Mouse (Mus musculus): ENCODE results near the gene Kif13a. TPM values are rescaled to one million over a fixed set of nuclear protein-coding genes. Genes with fewer than 3 reads are reported as not detected.

Kif13a gene
- polyA plus RNA-seq, 1 experiment from 2014 or later: 10.1 TPM

DNA sequence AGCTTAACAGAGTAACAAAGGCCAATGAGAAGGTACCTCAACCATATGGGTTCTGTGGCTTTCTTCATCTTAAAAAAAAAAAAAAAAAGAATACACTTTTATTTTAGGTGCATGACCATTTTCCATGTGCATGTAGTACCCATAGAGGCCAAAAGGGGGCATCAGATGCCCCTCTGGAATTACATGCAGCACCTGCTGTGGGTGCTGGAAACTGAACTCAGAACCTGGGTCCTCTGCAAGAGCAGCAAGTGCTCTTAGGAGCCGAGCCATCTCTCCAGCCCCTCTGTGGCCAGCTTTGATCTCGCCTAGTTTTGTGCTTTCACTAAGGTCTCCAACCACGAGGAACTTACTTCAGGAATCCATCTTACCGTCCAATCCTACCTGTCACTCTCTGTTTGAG lies 77.2 kb downstream of the Kif13a start:
- Histone ChIP-seq H3K9me3 (ENCODE audit: low read length) (no peaks in the 10 kb centered on the region), H3K4me1 (ENCODE audit: insufficient read depth, low read length) (peaks cover 6% of the 10 kb centered on the region; the same call in 1 of the 2 replicates), H3K36me3 (ENCODE audit: insufficient read depth, low read length) (no peaks in the 10 kb centered on the region), H3K27ac (ENCODE audit: low read length) (no peak overlapping the region), H3K27me3 (ENCODE audit: insufficient read depth, low read length) (no peaks in the 10 kb centered on the region), H3K9ac (replicated peaks; ENCODE audit: low read length) (no peak overlapping the region), H3K4me2 (replicated peaks; ENCODE audit: low read depth, low read length) (no peak overlapping the region), H3K4me3 (ENCODE audit: low read length) (no peak overlapping the region)
- ATAC-seq (ENCODE audit: low FRiP score, low TSS enrichment): no peak
- WGBS: 93% methylated on average over 4 of the region's 4 CpGs

DNA sequence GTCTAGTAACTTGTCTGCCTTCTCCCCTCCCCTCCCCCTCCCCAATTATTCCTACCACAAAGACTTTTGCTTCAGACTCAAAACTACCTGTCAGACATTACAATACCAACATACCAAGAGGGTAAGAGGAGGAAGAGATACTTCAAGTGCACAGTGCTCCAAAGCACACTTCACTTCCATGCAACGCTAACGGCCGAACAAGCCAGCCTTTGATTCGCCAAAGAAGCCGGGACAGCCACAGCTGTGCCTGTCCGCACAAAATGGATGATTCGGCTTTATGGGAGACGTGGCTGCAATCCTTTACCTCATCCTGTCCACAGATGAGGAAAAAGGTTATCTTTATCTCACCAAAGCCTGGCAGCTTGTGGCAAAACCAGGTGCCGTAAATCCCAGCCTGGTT lies 84.2 kb downstream of the Kif13a start:
- WGBS: 90% methylated on average over 9 of the region's 9 CpGs
- no peak overlapping the region for H3K4me3 ChIP-seq (ENCODE audit: low read length)
- H3K27me3 ChIP-seq (ENCODE audit: insufficient read depth, low read length): no peaks in the 10 kb centered on the region
- no peak overlapping the region for H3K4me2 ChIP-seq (replicated peaks; ENCODE audit: low read depth, low read length)
- no peaks in the 10 kb centered on the region for H3K4me1 ChIP-seq (ENCODE audit: insufficient read depth, low read length)
- no peak for ATAC-seq (ENCODE audit: low FRiP score, low TSS enrichment)
- no peaks in the 10 kb centered on the region for H3K9me3 ChIP-seq (ENCODE audit: low read length)
- H3K9ac ChIP-seq (replicated peaks; ENCODE audit: low read length): no peak overlapping the region
- H3K36me3 ChIP-seq (ENCODE audit: insufficient read depth, low read length): no peaks in the 10 kb centered on the region
- no peak overlapping the region for H3K27ac ChIP-seq (ENCODE audit: low read length)

DNA sequence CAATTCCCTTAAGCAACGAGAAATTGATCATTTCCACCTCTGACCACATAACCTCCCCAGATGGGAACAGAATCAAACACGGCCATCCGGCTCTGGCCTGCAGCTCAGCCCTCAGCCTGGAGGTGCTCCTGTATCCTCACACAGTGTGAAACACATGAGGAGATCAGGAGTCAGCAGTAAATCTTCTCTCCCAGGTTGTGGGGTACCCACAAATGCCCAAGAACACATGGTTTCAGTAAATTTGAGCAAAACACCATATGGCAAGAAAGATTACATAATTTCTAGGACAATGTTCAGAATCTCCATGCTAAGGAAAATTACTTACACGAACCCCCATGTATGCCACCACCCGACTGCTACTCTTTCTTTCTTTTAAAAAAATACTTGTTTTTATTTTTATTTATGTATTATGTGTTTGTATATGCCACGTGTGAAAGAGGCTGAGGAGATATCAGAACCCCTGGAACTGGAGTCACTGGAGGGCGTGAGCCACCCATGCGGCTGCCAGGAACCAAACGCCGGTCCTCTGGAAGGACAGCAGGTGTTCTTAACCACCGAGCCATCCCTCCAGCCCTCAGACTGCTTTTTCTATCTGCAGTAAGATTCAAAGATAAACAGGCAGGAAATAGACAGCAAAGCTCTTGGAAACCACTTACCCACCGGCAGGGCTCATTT lies 85.0 kb downstream of the Kif13a start:
- Histone ChIP-seq H3K9me3 (ENCODE audit: low read length) (no peaks in the 10 kb centered on the region), H3K27me3 (ENCODE audit: insufficient read depth, low read length) (no peaks in the 10 kb centered on the region), H3K27ac (ENCODE audit: low read length) (no peak overlapping the region), H3K9ac (replicated peaks; ENCODE audit: low read length) (no peak overlapping the region), H3K4me1 (ENCODE audit: insufficient read depth, low read length) (no peaks in the 10 kb centered on the region), H3K4me3 (ENCODE audit: low read length) (no peak overlapping the region), H3K36me3 (ENCODE audit: insufficient read depth, low read length) (no peaks in the 10 kb centered on the region), H3K4me2 (replicated peaks; ENCODE audit: low read depth, low read length) (no peak overlapping the region)
- ATAC-seq (ENCODE audit: low FRiP score, low TSS enrichment): no peak
- whole genome bisulfite sequencing: 85% methylated on average over 12 of the region's 12 CpGs

DNA sequence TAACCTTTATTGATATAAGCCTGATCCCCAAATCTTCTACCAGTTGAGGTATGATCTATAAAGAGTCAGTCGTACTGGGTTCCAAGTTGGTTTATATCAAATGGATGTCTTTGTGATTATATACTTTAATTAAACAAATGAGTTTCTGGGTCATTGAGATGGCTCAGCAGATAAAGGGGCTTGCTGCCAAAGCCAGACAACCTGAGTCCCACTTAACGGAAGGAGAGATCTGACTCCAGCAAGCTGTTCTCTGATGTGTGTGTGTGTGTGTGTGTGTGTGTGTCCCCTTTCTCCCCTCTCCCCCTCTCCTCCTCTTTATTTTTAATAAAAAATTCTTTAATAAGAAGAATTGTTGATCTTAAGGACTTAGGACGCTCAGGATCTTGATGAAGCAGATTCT lies 86.0 kb downstream of the Kif13a start:
- 78% methylated on average over 3 of the region's 3 CpGs for WGBS
- Histone ChIP-seq H3K9me3 (ENCODE audit: low read length) (no peaks in the 10 kb centered on the region), H3K27ac (ENCODE audit: low read length) (no peak overlapping the region), H3K27me3 (ENCODE audit: insufficient read depth, low read length) (no peaks in the 10 kb centered on the region), H3K9ac (replicated peaks; ENCODE audit: low read length) (no peak overlapping the region), H3K4me1 (ENCODE audit: insufficient read depth, low read length) (no peaks in the 10 kb centered on the region), H3K4me2 (replicated peaks; ENCODE audit: low read depth, low read length) (no peak overlapping the region), H3K4me3 (ENCODE audit: low read length) (no peak overlapping the region), H3K36me3 (ENCODE audit: insufficient read depth, low read length) (no peaks in the 10 kb centered on the region)
- no peak for ATAC-seq (ENCODE audit: low FRiP score, low TSS enrichment)

DNA sequence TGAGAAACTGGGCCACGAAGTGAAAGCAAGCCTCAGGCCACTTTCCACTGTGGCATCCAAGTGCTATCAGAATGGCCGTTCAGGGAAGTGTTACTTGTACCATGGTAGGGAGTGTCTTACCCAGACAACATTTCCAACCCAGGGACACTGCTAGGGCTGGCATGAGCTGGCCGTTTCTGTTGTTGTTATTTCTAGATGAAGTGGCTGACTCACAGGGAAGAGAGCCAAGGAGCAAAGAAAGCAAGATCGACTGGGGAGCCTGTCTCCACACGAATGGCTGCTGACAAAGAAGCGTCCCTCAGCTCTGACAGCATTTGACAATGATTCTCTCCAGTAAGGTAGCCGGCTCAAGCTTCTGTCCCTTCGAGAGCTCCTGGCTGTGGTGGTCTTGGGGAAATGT lies 87.5 kb downstream of the Kif13a start:
- H3K27ac ChIP-seq (ENCODE audit: low read length): no peak overlapping the region
- H3K4me1 ChIP-seq (ENCODE audit: insufficient read depth, low read length): no peaks in the 10 kb centered on the region
- no peak overlapping the region for H3K4me3 ChIP-seq (ENCODE audit: low read length)
- no peaks in the 10 kb centered on the region for H3K36me3 ChIP-seq (ENCODE audit: insufficient read depth, low read length)
- no peak for ATAC-seq (ENCODE audit: low FRiP score, low TSS enrichment)
- H3K9me3 ChIP-seq (ENCODE audit: low read length): no peaks in the 10 kb centered on the region
- no peak overlapping the region for H3K9ac ChIP-seq (replicated peaks; ENCODE audit: low read length)
- no peaks in the 10 kb centered on the region for H3K27me3 ChIP-seq (ENCODE audit: insufficient read depth, low read length)
- no peak overlapping the region for H3K4me2 ChIP-seq (replicated peaks; ENCODE audit: low read depth, low read length)
- 78% methylated on average over 8 of the region's 8 CpGs for WGBS

DNA sequence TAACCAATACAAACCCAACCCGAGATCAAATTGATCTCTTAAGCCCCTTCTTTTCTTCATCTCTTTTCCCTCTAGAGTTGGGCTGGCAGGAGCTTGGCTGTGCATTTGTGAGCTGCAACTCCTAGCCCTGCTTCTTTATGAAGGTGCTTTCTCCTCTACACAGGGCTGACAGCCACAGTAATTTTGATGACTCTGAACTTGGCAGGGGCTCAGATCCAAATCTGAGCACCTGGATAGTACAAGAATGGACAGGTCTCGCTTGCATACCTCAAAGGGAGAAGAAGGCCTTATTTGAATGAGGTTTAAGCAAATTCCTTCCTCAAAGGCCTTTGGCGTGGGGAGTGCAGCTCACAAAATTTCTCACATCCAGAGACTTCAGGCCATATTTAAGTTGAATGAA lies 88.0 kb downstream of the Kif13a start:
- Histone ChIP-seq H3K27ac (ENCODE audit: low read length) (no peak overlapping the region), H3K4me2 (replicated peaks; ENCODE audit: low read depth, low read length) (no peak overlapping the region), H3K9me3 (ENCODE audit: low read length) (no peaks in the 10 kb centered on the region), H3K4me3 (ENCODE audit: low read length) (no peak overlapping the region), H3K27me3 (ENCODE audit: insufficient read depth, low read length) (no peaks in the 10 kb centered on the region), H3K36me3 (ENCODE audit: insufficient read depth, low read length) (no peaks in the 10 kb centered on the region), H3K9ac (replicated peaks; ENCODE audit: low read length) (no peak overlapping the region), H3K4me1 (ENCODE audit: insufficient read depth, low read length) (no peaks in the 10 kb centered on the region)
- 89% methylated on average over 3 of the region's 3 CpGs for WGBS
- ATAC-seq (ENCODE audit: low FRiP score, low TSS enrichment): no peak

DNA sequence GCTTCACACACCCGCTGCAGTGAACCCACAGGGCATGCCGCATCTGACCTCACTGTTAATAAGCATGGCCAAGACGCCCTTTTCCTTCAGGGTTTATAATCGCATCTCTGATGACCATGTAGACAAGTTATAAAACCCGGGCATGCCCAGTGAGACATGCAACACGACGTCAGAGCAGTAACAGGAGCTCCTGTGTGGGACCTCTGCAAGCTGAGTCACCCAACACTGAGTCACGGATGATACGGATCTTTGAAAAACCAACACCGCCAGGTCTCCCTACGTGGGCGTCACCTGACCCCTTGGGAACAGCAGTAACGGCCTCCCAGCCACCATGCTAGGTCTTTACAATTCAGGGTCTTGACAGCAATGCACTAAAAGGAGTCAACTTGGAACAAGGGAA lies 89.0 kb downstream of the Kif13a start:
- Histone ChIP-seq H3K27me3 (ENCODE audit: insufficient read depth, low read length) (no peaks in the 10 kb centered on the region), H3K9me3 (ENCODE audit: low read length) (no peaks in the 10 kb centered on the region), H3K27ac (ENCODE audit: low read length) (no peak overlapping the region), H3K9ac (replicated peaks; ENCODE audit: low read length) (no peak overlapping the region), H3K4me1 (ENCODE audit: insufficient read depth, low read length) (no peaks in the 10 kb centered on the region), H3K4me2 (replicated peaks; ENCODE audit: low read depth, low read length) (no peak overlapping the region), H3K36me3 (ENCODE audit: insufficient read depth, low read length) (no peaks in the 10 kb centered on the region), H3K4me3 (ENCODE audit: low read length) (no peak overlapping the region)
- 68% methylated on average over 13 of the region's 13 CpGs for WGBS
- ATAC-seq (ENCODE audit: low FRiP score, low TSS enrichment): no peak

DNA sequence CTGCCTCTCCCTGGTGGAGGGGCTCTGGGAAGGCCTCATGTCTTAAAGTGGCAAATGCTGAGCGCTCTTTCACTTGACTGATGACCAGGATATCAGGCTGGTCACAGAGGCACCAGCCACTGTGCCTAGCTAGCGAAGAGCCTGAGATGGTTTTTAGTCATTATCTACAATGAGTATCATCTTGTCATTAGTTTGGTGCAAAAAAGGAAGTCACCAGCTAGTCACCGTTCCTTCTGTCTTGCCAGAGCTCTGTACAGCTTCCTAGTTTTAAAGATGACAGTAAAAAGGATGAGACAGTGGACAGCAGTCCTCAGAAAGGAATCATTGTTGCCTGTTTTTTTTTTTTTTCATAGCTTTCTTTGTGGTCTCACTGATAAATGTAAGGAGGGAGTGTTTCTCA lies 90.4 kb downstream of the Kif13a start:
- H3K27me3 ChIP-seq (ENCODE audit: insufficient read depth, low read length): no peaks in the 10 kb centered on the region
- no peaks in the 10 kb centered on the region for H3K4me1 ChIP-seq (ENCODE audit: insufficient read depth, low read length)
- no peaks in the 10 kb centered on the region for H3K36me3 ChIP-seq (ENCODE audit: insufficient read depth, low read length)
- H3K9me3 ChIP-seq (ENCODE audit: low read length): no peaks in the 10 kb centered on the region
- no peak overlapping the region for H3K4me2 ChIP-seq (replicated peaks; ENCODE audit: low read depth, low read length)
- no peak overlapping the region for H3K4me3 ChIP-seq (ENCODE audit: low read length)
- no peak overlapping the region for H3K27ac ChIP-seq (ENCODE audit: low read length)
- no peak for ATAC-seq (ENCODE audit: low FRiP score, low TSS enrichment)
- H3K9ac ChIP-seq (replicated peaks; ENCODE audit: low read length): no peak overlapping the region
- 90% methylated on average over 3 of the region's 3 CpGs for WGBS

DNA sequence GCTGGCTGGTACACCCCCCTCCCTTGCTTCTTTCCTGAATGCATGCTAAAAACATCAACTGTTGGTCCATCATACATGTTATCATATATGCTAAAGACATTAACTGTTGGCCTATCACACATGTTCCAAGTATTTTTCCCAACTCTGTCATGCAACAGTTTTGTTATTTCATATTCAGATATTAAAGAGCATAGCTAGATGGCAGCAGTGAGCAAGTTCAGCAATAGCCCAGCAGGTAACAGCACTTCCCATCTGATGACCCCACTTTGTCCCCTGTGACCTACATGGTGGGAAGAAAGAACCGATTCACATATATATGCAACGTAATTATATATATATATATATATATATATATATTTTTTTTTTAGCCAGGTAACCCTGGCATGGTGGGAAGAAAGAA lies 91.1 kb downstream of the Kif13a start:
- Histone ChIP-seq H3K4me1 (ENCODE audit: insufficient read depth, low read length) (no peaks in the 10 kb centered on the region), H3K4me2 (replicated peaks; ENCODE audit: low read depth, low read length) (no peak overlapping the region), H3K4me3 (ENCODE audit: low read length) (no peak overlapping the region), H3K36me3 (ENCODE audit: insufficient read depth, low read length) (no peaks in the 10 kb centered on the region), H3K9ac (replicated peaks; ENCODE audit: low read length) (no peak overlapping the region), H3K9me3 (ENCODE audit: low read length) (no peaks in the 10 kb centered on the region), H3K27me3 (ENCODE audit: insufficient read depth, low read length) (no peaks in the 10 kb centered on the region), H3K27ac (ENCODE audit: low read length) (no peak overlapping the region)
- WGBS: 59% methylated on average over 2 of the region's 2 CpGs
- no peak for ATAC-seq (ENCODE audit: low FRiP score, low TSS enrichment)

DNA sequence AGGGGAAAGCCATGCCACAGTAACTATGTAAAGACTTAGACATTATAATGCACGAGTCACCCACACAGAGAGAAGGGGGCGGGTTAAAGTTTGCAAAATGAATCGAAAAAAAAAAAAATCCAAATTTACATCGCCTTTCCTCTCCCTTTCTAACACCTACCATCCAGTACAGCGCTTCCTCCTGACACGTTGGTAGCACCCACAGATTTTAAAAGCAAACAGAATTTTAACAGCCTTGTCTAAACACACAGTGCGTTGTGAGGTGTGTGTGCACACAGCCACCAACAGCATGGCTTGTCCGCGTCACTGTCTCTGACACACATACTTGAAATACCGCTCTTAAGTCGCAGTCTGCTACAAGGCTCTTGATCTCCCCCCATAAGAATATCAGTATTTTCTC lies 94.3 kb downstream of the Kif13a start:
- Histone ChIP-seq H3K27ac (ENCODE audit: low read length) (no peak overlapping the region), H3K4me1 (ENCODE audit: insufficient read depth, low read length) (no peaks in the 10 kb centered on the region), H3K4me2 (replicated peaks; ENCODE audit: low read depth, low read length) (no peak overlapping the region), H3K36me3 (ENCODE audit: insufficient read depth, low read length) (peaks cover 16% of the 10 kb centered on the region), H3K4me3 (ENCODE audit: low read length) (no peak overlapping the region), H3K9me3 (ENCODE audit: low read length) (peaks cover 18% of the 10 kb centered on the region; the same call in 1 of the 2 replicates), H3K9ac (replicated peaks; ENCODE audit: low read length) (no peak overlapping the region), H3K27me3 (ENCODE audit: insufficient read depth, low read length) (no peaks in the 10 kb centered on the region)
- no peak for ATAC-seq (ENCODE audit: low FRiP score, low TSS enrichment)
- 94% methylated on average over 11 of the region's 11 CpGs for WGBS

Measured in kidney, embryonic 16.5 days (tissue).